Mouse (Mus musculus): Measurements from ENCODE around the gene Tmem86a.

DNA sequence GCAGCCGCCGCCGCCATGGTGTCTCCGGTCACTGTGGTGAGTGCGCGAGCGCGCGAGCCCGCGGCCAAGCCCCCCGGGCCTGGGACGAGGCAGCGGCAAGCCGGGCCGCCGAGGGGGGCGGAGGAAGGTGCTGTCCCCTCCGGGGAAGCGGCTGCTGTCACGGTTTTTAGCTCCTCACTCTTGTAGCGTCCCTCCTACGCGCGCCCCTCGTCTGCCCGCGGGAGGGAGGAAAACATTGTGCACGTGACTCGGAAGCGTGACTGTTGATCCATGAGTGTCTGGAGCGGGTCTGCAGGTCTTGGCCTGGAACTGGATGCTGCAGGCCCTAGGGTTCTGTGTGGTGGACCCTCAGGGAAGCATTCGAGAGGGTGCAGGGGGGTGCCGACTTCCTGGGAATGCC lies 365 bp downstream of the Tmem86a start:
- TF ChIP-seq POLR2A (IDR thresholded peaks at IDR 0.05; ENCODE audit: borderline replicate concordance, insufficient read depth, low read length) (no peak), CTCF (IDR thresholded peaks at IDR 0.05; ENCODE audit: borderline replicate concordance, insufficient read depth, low read depth, low read length) (no peak)
